Mouse (Mus musculus) spleen, adult 12 weeks (tissue): ENCODE measurements around the gene B4galt1.
"Not testable (repeated sequence)": the region's sequence is repeated elsewhere in the genome, so short reads cannot be mapped to it uniquely, and the experiment has no call there.

Experiments used
- DNase-seq: peaks from one replicate; pipeline ENCODE4 v3.0.0; 2022; ENCODE audit warnings: low spot score

B4galt1 gene

GRCm38 (mm10) chr4:40817936-40818335 lies 35.9 kb downstream of the B4galt1 start:
- DNase-seq, result no peak

GRCm38 (mm10) chr4:40815775-40816372 lies 37.9 kb downstream of the B4galt1 start:
- DNase-seq, result no peak

GRCm38 (mm10) chr4:40815120-40815519 lies 38.7 kb downstream of the B4galt1 start:
- no peak for DNase-seq

- no peak for DNase-seq
Measured at GRCm38 (mm10) chr4:40814359-40814758, 39.4 kb downstream of the B4galt1 start.

- no peak for DNase-seq
Measured at GRCm38 (mm10) chr4:40812891-40813290, 40.9 kb downstream of the B4galt1 start.

- no peak for DNase-seq
Measured at GRCm38 (mm10) chr4:40810481-40810880, 43.3 kb downstream of the B4galt1 start.

- no peak for DNase-seq
Measured at GRCm38 (mm10) chr4:40807382-40807781, 46.4 kb downstream of the B4galt1 start.

GRCm38 (mm10) chr4:40805401-40805800 lies 48.4 kb downstream of the B4galt1 start:
- no peak for DNase-seq

GRCm38 (mm10) chr4:40802787-40803186 lies 51.0 kb downstream of the B4galt1 start:
- no peak for DNase-seq

GRCm38 (mm10) chr4:40801908-40802307 lies 51.9 kb downstream of the B4galt1 start:
- no peak for DNase-seq

GRCm38 (mm10) chr4:40800873-40801272 lies 52.9 kb downstream of the B4galt1 start:
- no peak for DNase-seq

GRCm38 (mm10) chr4:40798833-40799555 lies 54.8 kb downstream of the B4galt1 start:
- not testable (repeated sequence) for DNase-seq

- DNase-seq, result no peak
Measured at GRCm38 (mm10) chr4:40795761-40796160, 58.0 kb downstream of the B4galt1 start.

GRCm38 (mm10) chr4:40794320-40794719 lies 59.5 kb downstream of the B4galt1 start:
- DNase-seq, result no peak

GRCm38 (mm10) chr4:40791176-40791575 lies 62.6 kb downstream of the B4galt1 start:
- no peak for DNase-seq

- no peak for DNase-seq
Measured at GRCm38 (mm10) chr4:40786578-40786977, 67.2 kb downstream of the B4galt1 start.

- no peak for DNase-seq
Measured at GRCm38 (mm10) chr4:40785620-40786166, 68.1 kb downstream of the B4galt1 start.

- DNase-seq, result no peak
Measured at GRCm38 (mm10) chr4:40784556-40785169, 69.1 kb downstream of the B4galt1 start.

- no peak for DNase-seq
Measured at GRCm38 (mm10) chr4:40783049-40783448, 70.8 kb downstream of the B4galt1 start.

- peak; percentile 17 for DNase-seq
Measured at GRCm38 (mm10) chr4:40781797-40782495, 71.9 kb downstream of the B4galt1 start.

GRCm38 (mm10) chr4:40781143-40781542 lies 72.7 kb downstream of the B4galt1 start:
- peak; percentile 40 for DNase-seq

- DNase-seq, result no peak
Measured at GRCm38 (mm10) chr4:40778656-40779055, 75.1 kb downstream of the B4galt1 start.
